22 mouse cellular contexts compared by ENCODE assay signal in genomic region chr11:121100692-121101091, GRCm38 (mm10). TPM values are rescaled to one million over a fixed set of nuclear protein-coding genes. Genes with fewer than 3 reads are reported as not detected.
DNase-seq lines count a peak whose midpoint lies in the region; ATAC-seq and TF ChIP-seq lines count a peak whose summit lies in the region.
"Had no signal": no experiment of that assay in that cellular context is flagged by ENCODE, and none has a peak within 500 bp of the region (broad histone marks: within the 10 kb centered on the region; RNA-seq: fewer than 3 reads in every experiment).

No protein-coding gene starts in this region.

- no peak overlapping the region for H3K4me2 ChIP-seq in intestine, embryonic 15.5 days (replicated peaks)
- no peak overlapping the region for H3K4me2 ChIP-seq in kidney, embryonic 15.5 days
- H3K4me2 ChIP-seq: embryonic facial prominence, embryonic 13.5 days had no signal

- 38% methylated on average over 7 of the region's 7 CpGs for WGBS in intestine, embryonic 15.5 days
- 12% methylated on average over 7 of the region's 7 CpGs for WGBS in kidney, embryonic 15.5 days
- 17% methylated on average over 7 of the region's 7 CpGs for WGBS in small intestine, adult 2 months
- 75% methylated on average over 7 of the region's 7 CpGs for WGBS in cerebellum, adult 2 months

- H3K9ac ChIP-seq in intestine, embryonic 15.5 days = no peak overlapping the region
- no peak overlapping the region for H3K9ac ChIP-seq in kidney, embryonic 15.5 days
- H3K9ac ChIP-seq: embryonic facial prominence, embryonic 13.5 days; liver, embryonic 14.5 days had no signal

- peaks cover 4% of the 10 kb centered on the region for H3K36me3 ChIP-seq in megakaryocyte, embryonic 14.5 days (replicated peaks; ENCODE audit: low read length)
- H3K36me3 ChIP-seq in intestine, embryonic 15.5 days = no peaks in the 10 kb centered on the region
- H3K36me3 ChIP-seq in kidney, embryonic 15.5 days = no peaks in the 10 kb centered on the region
- no peaks in the 10 kb centered on the region for H3K36me3 ChIP-seq in small intestine, adult 2 months (ENCODE audit: control insufficient read depth, insufficient read depth, low read length)
- H3K36me3 ChIP-seq: embryonic facial prominence, embryonic 13.5 days; forebrain, embryonic 10.5 days; G1E; hindbrain, embryonic 10.5 days; midbrain, embryonic 10.5 days had no signal

- TF ChIP-seq CTCF in small intestine, adult 2 months (IDR thresholded peaks at IDR 0.05; ENCODE audit: extremely low read depth, insufficient read length, insufficient replicate concordance, low read depth, low read length) = no peak
- TF ChIP-seq CTCF in cerebellum, adult 2 months (IDR thresholded peaks at IDR 0.05; ENCODE audit: borderline replicate concordance, insufficient read depth, low read depth, low read length) = no peak

- H3K4me3 ChIP-seq in megakaryocyte, embryonic 14.5 days (replicated peaks) = peak overlapping the region; percentile 72
- no peak overlapping the region for H3K4me3 ChIP-seq in intestine, embryonic 15.5 days (replicated peaks)
- no peak overlapping the region for H3K4me3 ChIP-seq in kidney, embryonic 15.5 days (replicated peaks)
- no peak overlapping the region for H3K4me3 ChIP-seq in small intestine, adult 2 months (ENCODE audit: low read depth, low read length)
- no peak overlapping the region for H3K4me3 ChIP-seq in cerebellum, adult 2 months (replicated peaks; ENCODE audit: insufficient read depth, low read depth, low read length)
- H3K4me3 ChIP-seq: embryonic facial prominence, embryonic 13.5 days; forebrain, embryonic 10.5 days; hindbrain, embryonic 10.5 days; midbrain, embryonic 10.5 days had no signal

- H3K27me3 ChIP-seq in megakaryocyte, embryonic 14.5 days (replicated peaks) = no peaks in the 10 kb centered on the region
- H3K27me3 ChIP-seq in intestine, embryonic 15.5 days (replicated peaks) = no peaks in the 10 kb centered on the region
- H3K27me3 ChIP-seq in kidney, embryonic 15.5 days = no peaks in the 10 kb centered on the region
- H3K27me3 ChIP-seq in small intestine, adult 2 months (ENCODE audit: control insufficient read depth, insufficient read depth, low read length) = no peaks in the 10 kb centered on the region
- H3K27me3 ChIP-seq in cerebellum, adult 2 months (ENCODE audit: control insufficient read depth, insufficient read depth, low read length) = no peaks in the 10 kb centered on the region
- H3K27me3 ChIP-seq: embryonic facial prominence, embryonic 13.5 days had no signal

- no peak for TF ChIP-seq POLR2A in small intestine, adult 2 months (IDR thresholded peaks at IDR 0.05; ENCODE audit: low read depth, low read length)
- TF ChIP-seq POLR2A in cerebellum, adult 2 months (IDR thresholded peaks at IDR 0.05; ENCODE audit: borderline replicate concordance, insufficient read depth, low read length) = no peak

- no peaks in the 10 kb centered on the region for H3K9me3 ChIP-seq in megakaryocyte, embryonic 14.5 days
- H3K9me3 ChIP-seq in intestine, embryonic 15.5 days = no peaks in the 10 kb centered on the region
- no peaks in the 10 kb centered on the region for H3K9me3 ChIP-seq in kidney, embryonic 15.5 days (replicated peaks)
- H3K9me3 ChIP-seq: embryonic facial prominence, embryonic 13.5 days; forebrain, embryonic 10.5 days; G1E; midbrain, embryonic 10.5 days had no signal

- ATAC-seq in megakaryocyte, adult 5-6 weeks (ENCODE audit: poor library complexity, severe bottlenecking) = no peak
- ATAC-seq in intestine, embryonic 15.5 days = peak; percentile 58
- ATAC-seq in kidney, embryonic 15.5 days (replicated peaks; ENCODE audit: low FRiP score) = no peak

- DNase-seq in right cerebral cortex, postnatal 25 days = no peak
- DNase-seq in gastrocnemius, adult 18-20 months (ENCODE audit: low spot score) = no peak
- DNase-seq in cerebellum, adult 2 months = no peak
- DNase-seq: gastrocnemius, postnatal 25 days; lung, postnatal 10 days; right cerebral cortex, adult 18-20 months had no signal

- H3K4me1 ChIP-seq in megakaryocyte, embryonic 14.5 days = peaks cover 58% of the 10 kb centered on the region
- no peaks in the 10 kb centered on the region; the same call in 1 of the 2 replicates for H3K4me1 ChIP-seq in intestine, embryonic 15.5 days (replicated peaks)
- peaks cover 23% of the 10 kb centered on the region for H3K4me1 ChIP-seq in kidney, embryonic 15.5 days
- peaks cover 28% of the 10 kb centered on the region for H3K4me1 ChIP-seq in small intestine, adult 2 months (ENCODE audit: control insufficient read depth, insufficient read depth, insufficient read length, low read length)
- no peaks in the 10 kb centered on the region for H3K4me1 ChIP-seq in cerebellum, adult 2 months (ENCODE audit: control insufficient read depth, insufficient read depth, low read length)
- H3K4me1 ChIP-seq: embryonic facial prominence, embryonic 13.5 days; forebrain, embryonic 10.5 days; hindbrain, embryonic 10.5 days; midbrain, embryonic 10.5 days had no signal

- no peak overlapping the region for H3K27ac ChIP-seq in intestine, embryonic 15.5 days
- peak overlapping the region; percentile 42 for H3K27ac ChIP-seq in kidney, embryonic 15.5 days
- peak overlapping the region; percentile 90 for H3K27ac ChIP-seq in small intestine, adult 2 months (ENCODE audit: insufficient read depth, low read depth, low read length)
- H3K27ac ChIP-seq in cerebellum, adult 2 months (ENCODE audit: insufficient read depth, low read length) = no peak overlapping the region
- H3K27ac ChIP-seq: embryonic facial prominence, embryonic 13.5 days; forebrain, embryonic 10.5 days; hindbrain, embryonic 10.5 days; liver, embryonic 14.5 days; midbrain, embryonic 10.5 days; stomach, postnatal 0 days had no signal

RNA-seq across cellular contexts. Expression of gene Tex19.2, which starts 17.8 kb away (rescaled TPM):
- 0.08 TPM in 1 of 2 replicates, not detected in the other for polyA plus RNA-seq in megakaryocyte, embryonic 14.5 days (2012; ENCODE audit: insufficient read depth, low replicate concordance)
- not detected in 2 replicates for total RNA-seq in megakaryocyte, adult 5-6 weeks (2015)
- not detected in 2 replicates for total RNA-seq in megakaryocyte, adult 5-6 weeks (2017)
- polyA plus RNA-seq in intestine, embryonic 15.5 days (2015; fragmentation: Nextera tagmentation; extraction: Ambion mirVana) = not detected in 2 replicates
- not detected in 2 replicates for polyA plus RNA-seq in kidney, embryonic 15.5 days (2015; fragmentation: Nextera tagmentation; extraction: Ambion mirVana)
- 0.05 TPM in 1 of 2 replicates, not detected in the other for polyA plus RNA-seq in small intestine, adult 2 months (2012; rRNA removed)
- not detected for total RNA-seq in gastrocnemius, adult 18-20 months (2021)
- not detected in 2 replicates for polyA plus RNA-seq in cerebellum, adult 2 months (2012; rRNA removed)
- total RNA-seq: gastrocnemius, postnatal 25 days; layer of hippocampus, adult 18-20 months had no signal
- polyA plus RNA-seq: embryonic facial prominence, embryonic 13.5 days; frontal cortex, adult 2 months; heart, embryonic 14.5 days; hindbrain, embryonic 10.5 days; limb, embryonic 11.5 days; midbrain, embryonic 10.5 days had no signal

RNA-seq across cellular contexts. Expression of gene Sectm1a, which starts 19.7 kb away (rescaled TPM):
- not detected in 2 replicates for polyA plus RNA-seq in megakaryocyte, embryonic 14.5 days (2012; ENCODE audit: insufficient read depth, low replicate concordance)
- total RNA-seq in megakaryocyte, adult 5-6 weeks (2015) = 0.46 TPM in 1 of 2 replicates, not detected in the other
- total RNA-seq in megakaryocyte, adult 5-6 weeks (2017) = 0.88 TPM in 1 of 2 replicates, not detected in the other
- 3.0 and 5.1 TPM in 2 replicates for polyA plus RNA-seq in intestine, embryonic 15.5 days (2015; fragmentation: Nextera tagmentation; extraction: Ambion mirVana)
- 0.34 TPM in 1 of 2 replicates, not detected in the other for polyA plus RNA-seq in kidney, embryonic 15.5 days (2015; fragmentation: Nextera tagmentation; extraction: Ambion mirVana)
- polyA plus RNA-seq in small intestine, adult 2 months (2012; rRNA removed) = 1.4 and 4.1 TPM in 2 replicates
- under 1 TPM in 1 of 2 experiments, not detected in 1; 0.17 TPM for total RNA-seq in gastrocnemius, adult 18-20 months (2021)
- not detected in 2 replicates for polyA plus RNA-seq in cerebellum, adult 2 months (2012; rRNA removed)
- total RNA-seq: gastrocnemius, postnatal 25 days; layer of hippocampus, adult 18-20 months had no signal
- polyA plus RNA-seq: forebrain, embryonic 10.5 days; frontal cortex, adult 2 months; G1E; heart, embryonic 14.5 days; hindbrain, embryonic 10.5 days; limb, embryonic 11.5 days; midbrain, embryonic 10.5 days had no signal

RNA-seq across cellular contexts. Expression of gene Sectm1b, which starts 37.3 kb away (rescaled TPM):
- polyA plus RNA-seq in megakaryocyte, embryonic 14.5 days (2012; ENCODE audit: insufficient read depth, low replicate concordance) = not detected in 2 replicates
- total RNA-seq in megakaryocyte, adult 5-6 weeks (2015) = not detected in 2 replicates
- total RNA-seq in megakaryocyte, adult 5-6 weeks (2017) = not detected in 2 replicates
- 0.73 and 0.93 TPM in 2 replicates for polyA plus RNA-seq in intestine, embryonic 15.5 days (2015; fragmentation: Nextera tagmentation; extraction: Ambion mirVana)
- 0.06 TPM in 1 of 2 replicates, not detected in the other for polyA plus RNA-seq in kidney, embryonic 15.5 days (2015; fragmentation: Nextera tagmentation; extraction: Ambion mirVana)
- polyA plus RNA-seq in small intestine, adult 2 months (2012; rRNA removed) = 152 and 325 TPM in 2 replicates
- total RNA-seq in gastrocnemius, adult 18-20 months (2021) = not detected
- not detected in 2 replicates for polyA plus RNA-seq in cerebellum, adult 2 months (2012; rRNA removed)
- total RNA-seq: gastrocnemius, postnatal 25 days; layer of hippocampus, adult 18-20 months had no signal
- polyA plus RNA-seq: forebrain, embryonic 10.5 days; frontal cortex, adult 2 months; G1E; heart, embryonic 14.5 days; hindbrain, embryonic 10.5 days; limb, embryonic 11.5 days; midbrain, embryonic 10.5 days had no signal

RNA-seq across cellular contexts. Expression of gene Tex19.1, which starts 45.3 kb away (rescaled TPM):
- not detected in 2 replicates for polyA plus RNA-seq in megakaryocyte, embryonic 14.5 days (2012; ENCODE audit: insufficient read depth, low replicate concordance)
- total RNA-seq in megakaryocyte, adult 5-6 weeks (2015) = not detected in 2 replicates
- total RNA-seq in megakaryocyte, adult 5-6 weeks (2017) = not detected in 2 replicates
- polyA plus RNA-seq in intestine, embryonic 15.5 days (2015; fragmentation: Nextera tagmentation; extraction: Ambion mirVana) = not detected in 2 replicates
- 0.09 TPM in 1 of 2 replicates, not detected in the other for polyA plus RNA-seq in kidney, embryonic 15.5 days (2015; fragmentation: Nextera tagmentation; extraction: Ambion mirVana)
- not detected in 2 replicates for polyA plus RNA-seq in small intestine, adult 2 months (2012; rRNA removed)
- not detected for total RNA-seq in gastrocnemius, adult 18-20 months (2021)
- polyA plus RNA-seq in cerebellum, adult 2 months (2012; rRNA removed) = 0.11 TPM in 1 of 2 replicates, not detected in the other
- total RNA-seq: G1E; gastrocnemius, postnatal 25 days; layer of hippocampus, adult 18-20 months had no signal
- polyA plus RNA-seq: forebrain, embryonic 10.5 days; G1E; heart, embryonic 14.5 days; hindbrain, embryonic 10.5 days had no signal

RNA-seq across cellular contexts. Expression of gene Uts2r, which starts 59.4 kb away (rescaled TPM):
- not detected in 2 replicates for polyA plus RNA-seq in megakaryocyte, embryonic 14.5 days (2012; ENCODE audit: insufficient read depth, low replicate concordance)
- not detected in 2 replicates for total RNA-seq in megakaryocyte, adult 5-6 weeks (2015)
- not detected in 2 replicates for total RNA-seq in megakaryocyte, adult 5-6 weeks (2017)
- not detected in 2 replicates for polyA plus RNA-seq in intestine, embryonic 15.5 days (2015; fragmentation: Nextera tagmentation; extraction: Ambion mirVana)
- polyA plus RNA-seq in kidney, embryonic 15.5 days (2015; fragmentation: Nextera tagmentation; extraction: Ambion mirVana) = 0.09 TPM in 1 of 2 replicates, not detected in the other
- polyA plus RNA-seq in small intestine, adult 2 months (2012; rRNA removed) = not detected in 2 replicates
- 1 to 10 TPM in 1 of 2 experiments, under 1 TPM in 1; 0.62 to 1.0 TPM for total RNA-seq in gastrocnemius, adult 18-20 months (2021)
- 0.59 and 0.63 TPM in 2 replicates for polyA plus RNA-seq in cerebellum, adult 2 months (2012; rRNA removed)
- polyA plus RNA-seq: embryonic facial prominence, embryonic 13.5 days; forebrain, embryonic 10.5 days; G1E; limb, embryonic 11.5 days; liver, embryonic 14.5 days; stomach, postnatal 0 days had no signal

Comparison
In these comparisons a context has a peak if more than half of its experiments do, and no peak if none do; other contexts are left out.
1. H3K27ac ChIP-seq: peak in kidney, embryonic 15.5 days (single experiment) and small intestine, adult 2 months (single experiment); none in intestine, embryonic 15.5 days (single experiment) and cerebellum, adult 2 months (single experiment).
2. RNA of gene Sectm1b, which starts 37.3 kb away (polyA plus RNA-seq): 152 to 325 TPM in small intestine, adult 2 months; 0.73 to 0.93 TPM in intestine, embryonic 15.5 days, 0.06 TPM in kidney, embryonic 15.5 days, not detected in cerebellum, adult 2 months and not detected in megakaryocyte, embryonic 14.5 days; every median in the first group is over 10 times any median in the second.